Mouse (Mus musculus) 416B (cell line): ENCODE measurements at regions not wholly inside any gene's neighbourhood (a gene's known extent, or its start where the extent isn't known, plus 50 kb on each side); places are given as distances from the start of the nearest gene placed in this dataset.

Experiments
- DNase-seq: peaks from one replicate; pipeline ENCODE4 v3.0.0; 2011; ENCODE audit warnings: low read depth

GRCm38 (mm10) chr3:48207950-48208349 is 1549.2 kb downstream of the Pcdh18 start:
- no peak for DNase-seq

GRCm38 (mm10) chr3:48194300-48194699 is 1562.8 kb downstream of the Pcdh18 start:
- no peak for DNase-seq

DNA sequence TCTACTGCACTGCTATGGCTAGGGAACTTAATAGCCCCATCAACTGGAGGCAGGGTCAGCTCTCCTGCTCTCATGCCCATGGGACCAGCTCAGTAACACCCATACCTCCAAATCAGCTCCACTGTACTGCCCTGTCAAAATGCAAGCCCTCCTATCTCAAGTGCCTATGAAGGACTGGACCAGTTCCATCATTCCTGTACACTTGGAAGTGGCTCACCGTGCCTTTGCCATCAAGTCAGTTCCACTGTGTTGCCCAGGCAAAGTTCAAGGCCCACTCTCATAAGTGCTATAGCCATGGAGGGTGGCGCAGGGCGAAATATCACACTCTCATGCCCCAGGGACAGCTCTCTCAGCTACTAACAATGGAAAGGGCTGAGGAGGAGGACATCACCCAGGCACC is 1612.2 kb downstream of the Pcdh18 start:
- no peak for DNase-seq

GRCm38 (mm10) chr3:48134938-48135337 is 1622.2 kb downstream of the Pcdh18 start:
- no peak for DNase-seq

GRCm38 (mm10) chr3:48124263-48124662 is 1632.9 kb downstream of the Pcdh18 start:
- DNase-seq, result no peak

DNA sequence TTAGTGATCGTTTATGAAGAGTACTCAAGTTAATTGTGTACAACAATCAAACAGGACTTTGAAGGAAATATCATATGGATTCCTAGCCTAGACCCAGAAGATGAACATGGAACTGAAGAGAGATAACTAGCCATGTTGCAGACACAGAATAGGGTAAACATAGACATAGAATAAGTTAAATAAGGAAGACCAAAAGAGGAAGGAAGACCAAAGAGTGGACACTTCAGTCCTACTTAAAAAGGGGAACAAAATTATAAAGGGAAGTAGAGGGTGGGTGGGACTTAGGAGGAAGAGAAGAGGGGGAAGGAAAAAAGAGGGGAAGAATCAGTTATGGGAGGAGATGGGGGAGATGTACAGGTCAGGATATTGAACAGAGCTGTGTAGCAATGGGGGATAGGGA is 1652.8 kb upstream of the Pabpc4l start:
- peak; percentile 10 for DNase-seq

GRCm38 (mm10) chr3:48080616-48081015 is 1632.6 kb upstream of the Pabpc4l start:
- peak; percentile 42 for DNase-seq

DNA sequence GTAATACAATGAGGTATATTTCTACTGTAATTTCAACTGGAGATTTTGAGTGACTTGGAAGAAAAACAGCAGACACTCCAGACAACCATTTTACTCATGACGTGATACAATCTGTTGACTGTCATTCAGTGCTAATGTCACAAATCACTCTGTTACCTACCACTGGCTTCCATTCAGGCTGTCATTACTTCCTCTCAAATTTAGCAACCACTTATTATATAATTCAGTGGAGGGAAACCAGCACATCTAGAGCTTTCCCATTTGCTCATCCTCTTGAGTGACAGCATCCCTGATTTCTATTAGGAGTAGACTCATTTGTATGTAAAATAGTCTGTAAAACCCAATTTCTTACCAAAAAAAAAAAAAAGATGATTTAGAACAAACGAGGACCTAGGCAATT is 1627.3 kb upstream of the Pabpc4l start:
- peak; percentile 3 for DNase-seq

DNA sequence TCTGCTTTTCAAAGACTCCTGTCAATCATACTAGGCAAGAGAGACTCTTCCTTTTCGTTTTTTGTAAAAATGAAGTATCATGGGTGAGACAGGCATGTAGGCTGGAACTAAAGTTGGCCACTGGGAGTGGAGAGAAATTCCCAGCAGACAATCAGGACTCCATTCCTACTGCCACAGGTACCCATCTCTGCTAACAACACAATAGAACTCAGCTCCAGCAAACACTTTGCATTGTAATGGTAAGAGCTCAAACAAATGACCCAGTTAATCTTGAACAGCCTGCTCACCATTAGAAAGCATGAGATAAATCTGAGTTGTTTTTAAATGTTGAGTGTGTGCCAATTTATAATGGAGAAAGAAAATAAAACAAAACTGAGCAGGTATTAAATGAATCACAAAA is 1620.6 kb upstream of the Pabpc4l start:
- no peak for DNase-seq
